Mouse (Mus musculus) kidney, embryonic 15.5 days (tissue): Measurements from ENCODE around the gene Rgs1. TPM values are rescaled to one million over a fixed set of nuclear protein-coding genes. Genes with fewer than 3 reads are reported as not detected.

Source experiments
- ATAC-seq: fragments of 200-750 bp; cut with Nextera tagmentation; replicated peaks from 2 replicates; pipeline ENCODE4 v1.8.0; 2017; ENCODE audit warnings: moderate TSS enrichment; ENCODE audit not compliant: low FRiP score
- H3K27ac ChIP-seq: fragments of 300-500 bp; sonication (generic); 2 replicates; pipeline ENCODE4 v1.5.1; 2015; ENCODE audit warnings: mild to moderate bottlenecking, inconsistent platforms
- H3K27me3 ChIP-seq: fragments of 300-500 bp; sonication (generic); 2 replicates; pipeline ENCODE4 v1.6.1; 2015; ENCODE audit warnings: inconsistent platforms
- H3K36me3 ChIP-seq: fragments of 300-500 bp; sonication (generic); 2 replicates; pipeline ENCODE4 v1.6.1; 2015; ENCODE audit warnings: inconsistent platforms
- H3K4me1 ChIP-seq: fragments of 300-500 bp; sonication (generic); 2 replicates; pipeline ENCODE4 v1.6.1; 2015; ENCODE audit warnings: inconsistent platforms
- H3K4me2 ChIP-seq: fragments of 300-500 bp; sonication (generic); 2 replicates; pipeline ENCODE4 v1.6.1; 2015; ENCODE audit warnings: moderate library complexity, mild to moderate bottlenecking, inconsistent platforms
- H3K4me3 ChIP-seq: fragments of 300-500 bp; sonication (generic); replicated peaks from 2 replicates; pipeline ENCODE4 v1.5.1; 2015; ENCODE audit warnings: mild to moderate bottlenecking, inconsistent platforms
- H3K9ac ChIP-seq: fragments of 300-500 bp; sonication (generic); 2 replicates; pipeline ENCODE4 v1.6.1; 2015; ENCODE audit warnings: mild to moderate bottlenecking, inconsistent platforms
- H3K9me3 ChIP-seq: fragments of 300-500 bp; sonication (generic); replicated peaks from 2 replicates; pipeline ENCODE4 v1.6.1; 2016; ENCODE audit warnings: inconsistent platforms
- WGBS: fragments of 180-500 bp; shearing (Covaris S2); methylation state at CpG from one replicate; pipeline ENCODE4 v1.1.7; 2015; ENCODE audit warnings: mixed read lengths; 5-methylcytosine and 5-hydroxymethylcytosine counted together
- polyA plus RNA-seq: library from polyadenylated mRNA; unstranded; fragments of >200 nt; fragmentation: Nextera tagmentation; extraction: Ambion mirVana; gene quantifications from 2 replicates; pipeline ENCODE4 v1.2.1, GENCODE M21; 2015

Rgs1 gene
- 0.35 TPM in 1 of 2 replicates, not detected in the other for polyA plus RNA-seq

GRCm38 (mm10) chr1:144248923-144249322 lies at the start of gene Rgs1:
Gene Rgs1, minus strand, starts transcription at chr1:144249242.
- Histone ChIP-seq H3K4me2 (no peak within 1 kb of the TSS), H3K4me1 (no peaks in the 10 kb centered on the region), H3K9me3 (no peaks in the 10 kb centered on the region), H3K9ac (no peak within 1 kb of the TSS), H3K36me3 (no peaks in the 10 kb centered on the region), H3K27me3 (no peaks in the 10 kb centered on the region), H3K4me3 (no peak within 1 kb of the TSS), H3K27ac (no peak within 1 kb of the TSS)
- no peak for ATAC-seq
- 73% methylated on average over 9 of the region's 9 CpGs for WGBS

- no peak overlapping the region for H3K27ac ChIP-seq
- no peak overlapping the region for H3K9ac ChIP-seq
- H3K4me2 ChIP-seq: no peak overlapping the region
- ATAC-seq: no peak
- H3K4me1 ChIP-seq: no peaks in the 10 kb centered on the region
- H3K9me3 ChIP-seq: no peaks in the 10 kb centered on the region
- no peaks in the 10 kb centered on the region for H3K27me3 ChIP-seq
- H3K36me3 ChIP-seq: no peaks in the 10 kb centered on the region
- no peak overlapping the region for H3K4me3 ChIP-seq
- WGBS: 88% methylated on average over 3 of the region's 3 CpGs
Measured at GRCm38 (mm10) chr1:144283020-144284014, 34.3 kb upstream of the Rgs1 start.

- Histone ChIP-seq H3K27ac (no peak overlapping the region), H3K27me3 (no peaks in the 10 kb centered on the region), H3K4me3 (no peak overlapping the region), H3K9ac (no peak overlapping the region), H3K4me1 (no peaks in the 10 kb centered on the region), H3K9me3 (no peaks in the 10 kb centered on the region), H3K36me3 (no peaks in the 10 kb centered on the region), H3K4me2 (no peak overlapping the region)
- WGBS: 65% methylated on average over 4 of the region's 4 CpGs
- ATAC-seq: no peak
Measured at GRCm38 (mm10) chr1:144280056-144280455, 31.0 kb upstream of the Rgs1 start.

GRCm38 (mm10) chr1:144272991-144273390 lies 23.9 kb upstream of the Rgs1 start:
- Histone ChIP-seq H3K27ac (no peak overlapping the region), H3K36me3 (no peaks in the 10 kb centered on the region), H3K27me3 (no peaks in the 10 kb centered on the region), H3K9me3 (no peaks in the 10 kb centered on the region), H3K4me1 (no peaks in the 10 kb centered on the region), H3K4me3 (no peak overlapping the region), H3K4me2 (no peak overlapping the region), H3K9ac (no peak overlapping the region)
- ATAC-seq: no peak
- 87% methylated on average over 2 of the region's 2 CpGs for WGBS

GRCm38 (mm10) chr1:144269112-144269511 lies 20.1 kb upstream of the Rgs1 start:
- Histone ChIP-seq H3K4me2 (no peak overlapping the region), H3K4me1 (no peaks in the 10 kb centered on the region), H3K9me3 (no peaks in the 10 kb centered on the region), H3K36me3 (no peaks in the 10 kb centered on the region), H3K27me3 (no peaks in the 10 kb centered on the region), H3K4me3 (no peak overlapping the region), H3K27ac (no peak overlapping the region), H3K9ac (no peak overlapping the region)
- ATAC-seq: no peak
- WGBS: 83% methylated on average over 2 of the region's 2 CpGs

GRCm38 (mm10) chr1:144267471-144268470 lies 18.7 kb upstream of the Rgs1 start:
- no peaks in the 10 kb centered on the region for H3K36me3 ChIP-seq
- WGBS: 61% methylated on average over 3 of the region's 3 CpGs
- no peaks in the 10 kb centered on the region for H3K4me1 ChIP-seq
- no peak overlapping the region for H3K9ac ChIP-seq
- no peaks in the 10 kb centered on the region for H3K27me3 ChIP-seq
- H3K4me3 ChIP-seq: no peak overlapping the region
- no peaks in the 10 kb centered on the region for H3K9me3 ChIP-seq
- H3K4me2 ChIP-seq: no peak overlapping the region
- peak; percentile 83 for ATAC-seq
- H3K27ac ChIP-seq: 0 out of 2 replicates have a peak overlapping the region, but pooled peaks have one; percentile 18

- H3K27me3 ChIP-seq: no peaks in the 10 kb centered on the region
- H3K36me3 ChIP-seq: no peaks in the 10 kb centered on the region
- WGBS: 87% methylated on average over 3 of the region's 3 CpGs
- H3K4me2 ChIP-seq: no peak overlapping the region
- ATAC-seq: no peak
- no peak overlapping the region for H3K9ac ChIP-seq
- H3K4me1 ChIP-seq: no peaks in the 10 kb centered on the region
- no peaks in the 10 kb centered on the region for H3K9me3 ChIP-seq
- H3K4me3 ChIP-seq: no peak overlapping the region
- H3K27ac ChIP-seq: no peak overlapping the region
Measured at GRCm38 (mm10) chr1:144264000-144264399, 15.0 kb upstream of the Rgs1 start.

- no peak overlapping the region for H3K27ac ChIP-seq
- H3K27me3 ChIP-seq: no peaks in the 10 kb centered on the region
- H3K4me3 ChIP-seq: no peak overlapping the region
- H3K9me3 ChIP-seq: no peaks in the 10 kb centered on the region
- H3K4me2 ChIP-seq: no peak overlapping the region
- H3K36me3 ChIP-seq: no peaks in the 10 kb centered on the region
- no peaks in the 10 kb centered on the region for H3K4me1 ChIP-seq
- no peak overlapping the region for H3K9ac ChIP-seq
- no peak for ATAC-seq
Measured at GRCm38 (mm10) chr1:144262008-144262407, 13.0 kb upstream of the Rgs1 start.

- Histone ChIP-seq H3K27me3 (no peaks in the 10 kb centered on the region), H3K9me3 (no peaks in the 10 kb centered on the region), H3K4me1 (no peaks in the 10 kb centered on the region), H3K4me3 (no peak overlapping the region), H3K9ac (no peak overlapping the region), H3K4me2 (no peak overlapping the region), H3K36me3 (no peaks in the 10 kb centered on the region), H3K27ac (no peak overlapping the region)
- ATAC-seq: no peak
- 72% methylated on average over 3 of the region's 3 CpGs for WGBS
Measured at GRCm38 (mm10) chr1:144258779-144259178, 9.7 kb upstream of the Rgs1 start.

GRCm38 (mm10) chr1:144256556-144257331 lies 7.7 kb upstream of the Rgs1 start:
- Histone ChIP-seq H3K4me3 (no peak overlapping the region), H3K36me3 (no peaks in the 10 kb centered on the region), H3K9me3 (no peaks in the 10 kb centered on the region), H3K4me1 (no peaks in the 10 kb centered on the region), H3K4me2 (no peak overlapping the region), H3K9ac (no peak overlapping the region), H3K27ac (no peak overlapping the region), H3K27me3 (no peaks in the 10 kb centered on the region)
- ATAC-seq: no peak
- 60% methylated on average over 2 of the region's 2 CpGs for WGBS

GRCm38 (mm10) chr1:144248206-144248605 lies 836 bp downstream of the Rgs1 start:
- Histone ChIP-seq H3K9ac (no peak overlapping the region), H3K9me3 (no peaks in the 10 kb centered on the region), H3K4me2 (no peak overlapping the region), H3K27me3 (no peaks in the 10 kb centered on the region), H3K4me3 (no peak overlapping the region), H3K27ac (no peak overlapping the region), H3K36me3 (no peaks in the 10 kb centered on the region), H3K4me1 (no peaks in the 10 kb centered on the region)
- WGBS: 89% methylated on average over 3 of the region's 3 CpGs
- ATAC-seq: no peak
